Mouse (Mus musculus): ENCODE results near the gene Tbc1d8b. TPM values are rescaled to one million over a fixed set of nuclear protein-coding genes. Genes with fewer than 3 reads are reported as not detected.

Tbc1d8b gene
- polyA plus RNA-seq (2015; fragmentation: Nextera tagmentation; extraction: Ambion mirVana), result 0.76 and 0.93 TPM in 2 replicates

- H3K27ac ChIP-seq (replicated peaks), result 0 out of 2 replicates have a peak within 1 kb of the TSS, but pooled peaks have one; percentile 33
Observed at GRCm38 (mm10) chrX:139684775-139685695, at the start of gene Tbc1d8b. Gene Tbc1d8b, plus strand, starts transcription at chrX:139684996.

DNA sequence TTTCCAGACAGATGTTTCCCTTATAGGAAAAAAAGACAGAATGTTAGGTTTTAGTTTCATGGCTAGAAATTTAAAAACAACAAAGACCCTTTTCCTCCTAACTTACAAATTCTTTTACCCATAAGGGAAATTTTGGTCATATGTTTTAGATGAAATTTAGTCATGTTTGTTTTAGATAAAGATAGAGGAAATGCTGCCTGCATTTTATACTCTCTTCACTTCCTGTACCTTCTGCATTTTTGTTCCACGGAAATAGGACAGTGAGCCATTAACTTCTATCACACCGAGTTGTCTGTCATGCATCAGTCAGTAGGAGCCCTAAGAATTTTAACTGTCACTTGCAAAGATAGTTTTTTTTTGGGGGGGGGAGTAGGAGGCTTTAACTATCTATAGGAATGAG lies 45.1 kb upstream of the Tbc1d8b start:
- no peak for ATAC-seq (ENCODE audit: insufficient read depth)
- WGBS (ENCODE audit: insufficient replicate concordance), result 28% methylated on average over 2 of the region's 2 CpGs
- no peaks in the 10 kb centered on the region for H3K9me3 ChIP-seq (replicated peaks)
- no peaks in the 10 kb centered on the region for H3K27me3 ChIP-seq
- H3K4me1 ChIP-seq (replicated peaks), result no peaks in the 10 kb centered on the region
- no peak overlapping the region for H3K27ac ChIP-seq (replicated peaks)
- H3K9ac ChIP-seq, result no peak overlapping the region
- H3K4me2 ChIP-seq, result no peak overlapping the region
- H3K36me3 ChIP-seq (replicated peaks), result no peaks in the 10 kb centered on the region
- no peak overlapping the region for H3K4me3 ChIP-seq (replicated peaks)

More at GRCm38 (mm10) chrX:139684775-139685695, at the start of gene Tbc1d8b:
- H3K4me1 ChIP-seq (replicated peaks), result no peaks in the 10 kb centered on the region
- H3K27me3 ChIP-seq, result no peaks in the 10 kb centered on the region
- H3K9ac ChIP-seq, result peak within 1 kb of the TSS; percentile 63
- no peaks in the 10 kb centered on the region for H3K36me3 ChIP-seq (replicated peaks)
- ATAC-seq (ENCODE audit: insufficient read depth), result peak; percentile 99
- H3K9me3 ChIP-seq (replicated peaks), result no peaks in the 10 kb centered on the region
- H3K4me2 ChIP-seq, result peak within 1 kb of the TSS; percentile 71
- 13% methylated on average over 43 of the region's 43 CpGs for WGBS (ENCODE audit: insufficient replicate concordance)
- peak within 1 kb of the TSS; percentile 66 for H3K4me3 ChIP-seq (replicated peaks)

DNA sequence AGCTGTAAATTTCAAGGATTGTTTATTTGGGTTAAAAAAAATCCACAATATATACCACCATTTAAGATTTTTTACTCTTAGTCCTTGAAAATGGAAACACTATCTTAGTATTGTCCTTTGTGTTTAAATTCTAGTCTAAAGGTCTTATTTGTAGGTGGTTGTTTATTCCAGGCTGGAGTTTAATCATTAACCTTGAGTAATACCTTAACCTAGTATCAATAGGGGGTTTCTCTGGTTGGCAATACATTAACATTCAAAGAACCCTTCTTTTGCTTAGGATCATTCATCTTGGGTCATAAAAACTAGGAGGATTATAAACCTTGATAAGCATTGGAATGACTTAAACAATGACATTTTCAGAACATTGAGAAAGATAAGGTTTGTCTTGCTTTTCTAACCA lies 44.4 kb upstream of the Tbc1d8b start:
- no peak for ATAC-seq (ENCODE audit: insufficient read depth)
- no peak overlapping the region for H3K4me3 ChIP-seq (replicated peaks)
- H3K9ac ChIP-seq, result no peak overlapping the region
- H3K4me2 ChIP-seq, result no peak overlapping the region
- no peak overlapping the region for H3K27ac ChIP-seq (replicated peaks)
- no peaks in the 10 kb centered on the region for H3K27me3 ChIP-seq
- H3K9me3 ChIP-seq (replicated peaks), result no peaks in the 10 kb centered on the region
- no peaks in the 10 kb centered on the region for H3K36me3 ChIP-seq (replicated peaks)
- H3K4me1 ChIP-seq (replicated peaks), result no peaks in the 10 kb centered on the region

- ATAC-seq (ENCODE audit: insufficient read depth), result no peak
Observed at GRCm38 (mm10) chrX:139652226-139652625, 32.6 kb upstream of the Tbc1d8b start.

GRCm38 (mm10) chrX:139653292-139653691 lies 31.5 kb upstream of the Tbc1d8b start:
- Histone ChIP-seq H3K27me3 (no peaks in the 10 kb centered on the region), H3K4me3 (replicated peaks) (no peak overlapping the region), H3K9ac (no peak overlapping the region), H3K4me1 (replicated peaks) (peaks cover 6% of the 10 kb centered on the region), H3K27ac (replicated peaks) (no peak overlapping the region), H3K9me3 (replicated peaks) (no peaks in the 10 kb centered on the region), H3K36me3 (replicated peaks) (no peaks in the 10 kb centered on the region), H3K4me2 (no peak overlapping the region)
- peak; percentile 65 for ATAC-seq (ENCODE audit: insufficient read depth)
- 48% methylated on average over 3 of the region's 3 CpGs for WGBS (ENCODE audit: insufficient replicate concordance)

More at GRCm38 (mm10) chrX:139652226-139652625, 32.6 kb upstream of the Tbc1d8b start:
- Histone ChIP-seq H3K9me3 (replicated peaks) (no peaks in the 10 kb centered on the region), H3K4me3 (replicated peaks) (no peak overlapping the region), H3K9ac (no peak overlapping the region), H3K27ac (replicated peaks) (no peak overlapping the region), H3K36me3 (replicated peaks) (no peaks in the 10 kb centered on the region), H3K4me2 (no peak overlapping the region), H3K4me1 (replicated peaks) (peaks cover 6% of the 10 kb centered on the region), H3K27me3 (no peaks in the 10 kb centered on the region)
- WGBS (ENCODE audit: insufficient replicate concordance), result 75% methylated on average over 5 of the region's 5 CpGs

- Histone ChIP-seq H3K4me1 (replicated peaks) (peaks cover 6% of the 10 kb centered on the region), H3K27ac (replicated peaks) (no peak overlapping the region), H3K9ac (no peak overlapping the region), H3K27me3 (no peaks in the 10 kb centered on the region), H3K4me3 (replicated peaks) (no peak overlapping the region), H3K4me2 (no peak overlapping the region), H3K9me3 (replicated peaks) (no peaks in the 10 kb centered on the region), H3K36me3 (replicated peaks) (no peaks in the 10 kb centered on the region)
- ATAC-seq (ENCODE audit: insufficient read depth), result peak; percentile 81
- WGBS (ENCODE audit: insufficient replicate concordance), result 51% methylated on average over 5 of the region's 5 CpGs
Observed at GRCm38 (mm10) chrX:139654350-139655063, 30.3 kb upstream of the Tbc1d8b start.

DNA sequence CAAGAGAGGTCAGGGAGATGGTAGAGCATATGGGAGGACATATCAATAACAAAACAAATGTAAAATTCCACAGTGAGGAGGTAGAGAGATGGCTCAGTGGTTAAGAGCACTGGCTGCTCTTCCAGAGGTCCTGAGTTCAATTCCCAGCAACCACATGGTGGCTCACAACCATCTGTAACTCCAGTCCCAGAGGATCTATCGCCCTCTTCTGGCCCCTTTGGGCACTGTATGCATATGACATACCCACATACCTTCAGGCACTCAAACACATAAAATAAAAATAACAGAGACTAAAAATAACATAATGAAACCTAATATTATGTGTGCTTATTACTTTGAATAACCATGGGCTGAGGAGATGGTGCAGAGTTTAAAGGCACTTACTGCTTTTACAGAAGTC lies 22.7 kb upstream of the Tbc1d8b start:
- Histone ChIP-seq H3K9me3 (replicated peaks) (no peaks in the 10 kb centered on the region), H3K4me1 (replicated peaks) (no peaks in the 10 kb centered on the region), H3K27ac (replicated peaks) (no peak overlapping the region), H3K27me3 (no peaks in the 10 kb centered on the region), H3K4me2 (no peak overlapping the region), H3K4me3 (replicated peaks) (no peak overlapping the region), H3K36me3 (replicated peaks) (no peaks in the 10 kb centered on the region), H3K9ac (no peak overlapping the region)
- no peak for ATAC-seq (ENCODE audit: insufficient read depth)
- 53% methylated on average over 1 of the region's 1 CpGs for whole genome bisulfite sequencing (ENCODE audit: insufficient replicate concordance)

GRCm38 (mm10) chrX:139665829-139666228 lies 19.0 kb upstream of the Tbc1d8b start:
- Histone ChIP-seq H3K9ac (no peak overlapping the region), H3K27ac (replicated peaks) (no peak overlapping the region), H3K4me2 (no peak overlapping the region), H3K4me3 (replicated peaks) (no peak overlapping the region), H3K27me3 (no peaks in the 10 kb centered on the region), H3K9me3 (replicated peaks) (no peaks in the 10 kb centered on the region), H3K36me3 (replicated peaks) (no peaks in the 10 kb centered on the region), H3K4me1 (replicated peaks) (no peaks in the 10 kb centered on the region)
- 65% methylated on average over 2 of the region's 2 CpGs for WGBS (ENCODE audit: insufficient replicate concordance)
- no peak for ATAC-seq (ENCODE audit: insufficient read depth)

DNA sequence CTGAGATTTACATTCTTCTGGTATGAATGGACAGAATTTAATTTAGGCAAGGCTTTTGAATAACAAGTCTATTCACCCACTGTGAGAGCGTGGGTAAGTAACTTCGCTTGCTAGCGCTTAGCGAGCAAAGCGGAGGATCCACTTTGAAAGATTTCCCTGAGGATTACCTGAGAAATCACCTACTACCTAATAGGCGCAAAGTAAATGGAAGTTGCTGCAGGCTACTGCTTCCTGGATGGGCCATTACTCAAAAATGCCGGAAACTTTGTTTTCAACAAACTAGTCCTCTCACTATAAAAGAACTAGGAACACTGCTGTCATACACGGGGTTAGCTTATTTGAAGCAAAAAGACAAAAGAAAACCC lies 404 bp upstream of the Tbc1d8b start:
- no peaks in the 10 kb centered on the region for H3K4me1 ChIP-seq (replicated peaks)
- H3K9ac ChIP-seq, result peak overlapping the region; percentile 42; the same call in 1 of the 2 replicates
- peak; percentile 34 for ATAC-seq (ENCODE audit: insufficient read depth)
- peak overlapping the region; percentile 71 for H3K4me2 ChIP-seq
- no peaks in the 10 kb centered on the region for H3K9me3 ChIP-seq (replicated peaks)
- H3K27ac ChIP-seq (replicated peaks), result 0 out of 2 replicates have a peak overlapping the region, but pooled peaks have one; percentile 33
- H3K36me3 ChIP-seq (replicated peaks), result no peaks in the 10 kb centered on the region
- H3K27me3 ChIP-seq, result no peaks in the 10 kb centered on the region
- H3K4me3 ChIP-seq (replicated peaks), result peak overlapping the region; percentile 66
- 18% methylated on average over 8 of the region's 8 CpGs for WGBS (ENCODE audit: insufficient replicate concordance)

DNA sequence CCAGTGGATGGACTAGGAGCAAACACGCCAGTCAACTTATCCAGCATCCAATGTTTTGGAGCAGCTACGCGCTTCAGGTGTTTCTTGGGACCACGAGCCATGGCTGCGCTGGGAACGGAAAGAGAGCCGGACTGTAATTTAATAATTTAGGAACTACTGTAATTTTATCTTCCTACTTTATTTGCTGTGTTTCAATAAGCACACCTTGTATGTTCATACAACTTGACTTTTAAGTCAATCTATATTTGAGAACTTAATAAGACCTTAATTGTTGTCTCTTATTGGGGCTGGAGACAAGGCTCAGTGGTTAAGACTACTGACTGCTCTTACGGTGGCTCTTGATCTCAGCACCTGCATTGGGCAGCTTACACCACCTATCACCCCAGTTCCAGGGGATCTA lies 29.6 kb downstream of the Tbc1d8b start, which contains the start of gene Gm15013:
Gene Gm15013, minus strand, starts transcription at position 101 of the 400 bp plus-strand sequence.
- Histone ChIP-seq H3K36me3 (replicated peaks) (no peaks in the 10 kb centered on the region), H3K9me3 (replicated peaks) (no peaks in the 10 kb centered on the region), H3K27me3 (no peaks in the 10 kb centered on the region), H3K27ac (replicated peaks) (no peak within 1 kb of the TSS), H3K4me1 (replicated peaks) (no peaks in the 10 kb centered on the region), H3K9ac (no peak within 1 kb of the TSS), H3K4me2 (no peak within 1 kb of the TSS), H3K4me3 (replicated peaks) (no peak within 1 kb of the TSS)
- WGBS (ENCODE audit: insufficient replicate concordance), result 87% methylated on average over 8 of the region's 8 CpGs
- no peak for ATAC-seq (ENCODE audit: insufficient read depth)

DNA sequence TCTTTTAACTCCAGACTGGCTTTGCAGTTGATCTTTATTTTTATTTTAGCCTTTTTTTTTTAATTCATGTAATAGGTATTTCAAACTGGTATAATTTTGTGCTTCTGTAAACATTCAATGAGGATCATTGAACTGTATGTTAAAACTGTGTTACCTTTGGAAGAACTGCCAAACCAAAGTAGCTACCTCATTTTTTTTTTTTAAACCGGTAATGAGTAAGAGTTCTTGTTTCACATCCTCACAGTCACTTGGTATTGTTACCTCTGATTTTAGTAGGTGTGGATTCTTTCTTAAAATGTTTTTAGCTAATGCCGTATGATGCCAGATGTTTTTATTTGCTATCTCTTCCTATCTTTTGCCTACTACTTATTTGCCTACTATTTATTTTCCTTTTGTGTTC lies 37.6 kb downstream of the Tbc1d8b start:
- no peak overlapping the region for H3K27ac ChIP-seq (replicated peaks)
- H3K4me1 ChIP-seq (replicated peaks), result no peaks in the 10 kb centered on the region
- H3K9ac ChIP-seq, result no peak overlapping the region
- H3K4me2 ChIP-seq, result no peak overlapping the region
- no peaks in the 10 kb centered on the region for H3K27me3 ChIP-seq
- WGBS (ENCODE audit: insufficient replicate concordance), result 79% methylated on average over 2 of the region's 2 CpGs
- no peak overlapping the region for H3K4me3 ChIP-seq (replicated peaks)
- H3K36me3 ChIP-seq (replicated peaks), result no peaks in the 10 kb centered on the region
- no peaks in the 10 kb centered on the region for H3K9me3 ChIP-seq (replicated peaks)
- ATAC-seq (ENCODE audit: insufficient read depth), result no peak
